Mouse (Mus musculus) small intestine, adult 2 months (tissue): ENCODE measurements around the gene Tmem258.

Experiments used
- CTCF ChIP-seq: fragments of 200-500 bp; IDR thresholded peaks from 2 replicates; pipeline ENCODE4 v1.5.1; 2012; ENCODE audit warnings: low read depth, mild to moderate bottlenecking, control low read depth, inconsistent platforms, low read length, moderate library complexity, mixed read lengths; ENCODE audit not compliant: insufficient replicate concordance, insufficient read length; ENCODE audit errors: extremely low read depth
- POLR2A ChIP-seq: fragments of 200-500 bp; IDR thresholded peaks from 2 replicates; pipeline ENCODE4 v1.6.1; 2012; ENCODE audit warnings: low read depth, mild to moderate bottlenecking, control low read depth, inconsistent platforms, low read length, moderate library complexity

DNA sequence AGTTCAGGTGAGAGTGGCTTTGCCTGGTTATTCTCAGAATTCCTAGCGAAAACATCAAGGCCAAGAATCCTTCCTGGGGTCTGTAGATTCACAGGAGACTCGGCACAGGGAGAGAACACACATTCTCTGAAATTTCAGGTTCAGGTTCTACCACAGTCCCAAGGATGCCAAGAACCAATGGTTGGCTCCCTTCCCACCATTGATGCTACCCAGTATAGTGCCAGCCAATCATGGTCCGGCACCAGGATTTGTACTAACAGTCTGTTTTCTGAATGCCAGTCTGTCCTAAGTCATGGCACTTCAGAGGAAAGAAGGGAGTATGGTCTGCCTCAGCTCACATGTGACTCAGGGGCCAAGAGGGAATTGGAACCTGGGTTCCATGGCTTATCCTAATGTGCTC, 17.9 kb upstream of the Tmem258 start:
- TF ChIP-seq POLR2A (no peak), CTCF (no peak)
